Mouse (Mus musculus) lung, postnatal 0 days (tissue): Measurements from ENCODE around the gene Insig2.

ENCODE experiments used
- CTCF ChIP-seq: IDR thresholded peaks from 2 replicates; pipeline ENCODE4 v1.5.1; 2016; ENCODE audit warnings: antibody characterized with exemption, mild to moderate bottlenecking
- EP300 ChIP-seq: IDR thresholded peaks from 2 replicates; pipeline ENCODE4 v1.6.1; 2016; ENCODE audit warnings: antibody characterized with exemption, mild to moderate bottlenecking, control low read depth

- TF ChIP-seq CTCF (no peak), EP300 (no peak)
These were observed 48.2 kb downstream of the Insig2 start for GRCm38 (mm10) chr1:121284197-121284596.
